Mouse (Mus musculus) adrenal gland, postnatal 14 days (tissue): ENCODE results near the gene Psmg4. TPM values are rescaled to one million over a fixed set of nuclear protein-coding genes. Genes with fewer than 3 reads are reported as not detected.

Source experiments
- DNase-seq: peaks from one replicate; pipeline ENCODE4 v3.0.0; 2021; ENCODE audit warnings: mixed read lengths
- total RNA-seq: library from RNA; stranded (reverse); gene quantifications from 2 replicates; pipeline ENCODE4 v1.2.3, GENCODE M21; 2021

The Psmg4 gene
- total RNA-seq, 1 experiment from 2014 or later, result 30.2 TPM

- DNase-seq, result no peak
These were observed 14.6 kb upstream of the Psmg4 start for GRCm38 (mm10) chr13:34148181-34148580.

- peak; percentile 64 for DNase-seq
These were observed 13.9 kb upstream of the Psmg4 start for GRCm38 (mm10) chr13:34148767-34149392.

GRCm38 (mm10) chr13:34149463-34150176, 13.1 kb upstream of the Psmg4 start:
- no peak for DNase-seq

GRCm38 (mm10) chr13:34150271-34151027, 12.3 kb upstream of the Psmg4 start:
- DNase-seq, result peak; percentile 50

- no peak for DNase-seq
These were observed 11.3 kb upstream of the Psmg4 start for GRCm38 (mm10) chr13:34151425-34151824.

GRCm38 (mm10) chr13:34152695-34153094, 10.1 kb upstream of the Psmg4 start:
- no peak for DNase-seq

- peak; percentile 54 for DNase-seq
These were observed 9.3 kb upstream of the Psmg4 start for GRCm38 (mm10) chr13:34153254-34154011.

GRCm38 (mm10) chr13:34154217-34154930, 8.4 kb upstream of the Psmg4 start:
- DNase-seq, result peak; percentile 84

- DNase-seq, result peak; percentile 70
These were observed 7.9 kb upstream of the Psmg4 start for GRCm38 (mm10) chr13:34154931-34155272.

GRCm38 (mm10) chr13:34156133-34156839, 6.5 kb upstream of the Psmg4 start:
- peak; percentile 39 for DNase-seq

GRCm38 (mm10) chr13:34156840-34157185, 6.0 kb upstream of the Psmg4 start:
- DNase-seq, result no peak

GRCm38 (mm10) chr13:34157596-34158157, 5.1 kb upstream of the Psmg4 start:
- DNase-seq, result no peak

GRCm38 (mm10) chr13:34159926-34160325, 2.8 kb upstream of the Psmg4 start:
- no peak for DNase-seq

GRCm38 (mm10) chr13:34163304-34163975, 676 bp downstream of the Psmg4 start:
- no peak for DNase-seq

GRCm38 (mm10) chr13:34174025-34174424, 11.3 kb downstream of the Psmg4 start:
- DNase-seq, result no peak

GRCm38 (mm10) chr13:34181624-34182023, 18.9 kb downstream of the Psmg4 start:
- DNase-seq, result no peak

GRCm38 (mm10) chr13:34185371-34185770, 22.6 kb downstream of the Psmg4 start:
- DNase-seq, result no peak

- DNase-seq, result peak; percentile 80
These were observed 24.8 kb downstream of the Psmg4 start for GRCm38 (mm10) chr13:34187571-34187970.

GRCm38 (mm10) chr13:34192414-34193191, 29.8 kb downstream of the Psmg4 start:
- peak; percentile 80 for DNase-seq
